Mouse (Mus musculus): Measurements from ENCODE around the gene Myo1h. TPM values are rescaled to one million over a fixed set of nuclear protein-coding genes. Genes with fewer than 3 reads are reported as not detected.
A peak's percentile ranks its signal among the peaks of the same experiment; 100 is the strongest.

Myo1h gene
- polyA plus RNA-seq (2016; fragmentation: Nextera tagmentation; extraction: Ambion mirVana): 0.40 and 0.68 TPM in 2 replicates

DNA sequence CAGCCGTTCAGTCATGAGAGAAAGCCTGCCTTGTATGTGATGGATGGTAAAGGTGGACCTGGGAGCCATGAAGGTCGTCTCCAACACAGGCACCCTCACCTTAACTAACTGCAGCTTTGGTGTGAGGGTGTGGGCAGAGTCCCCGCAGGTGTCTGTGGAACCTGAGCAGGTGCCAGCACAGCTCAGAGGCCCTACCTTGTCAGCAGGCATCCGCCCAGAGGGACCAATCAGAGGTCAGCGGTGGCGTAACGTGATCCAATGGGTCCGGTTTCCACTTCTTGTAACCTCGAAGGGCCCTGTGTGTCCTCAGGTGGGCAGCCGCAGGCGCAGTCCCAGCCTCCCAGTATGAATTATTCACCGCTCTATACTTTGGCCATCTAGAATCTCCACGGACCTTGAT lies at the start of gene Myo1h:
Myo1h (plus strand) TSS at position 293 of the 400 bp plus-strand sequence.
- Histone ChIP-seq H3K4me2 (replicated peaks) (no peak within 1 kb of the TSS), H3K27me3 (peaks cover 89% of the 10 kb centered on the region), H3K4me1 (peaks cover 27% of the 10 kb centered on the region), H3K4me3 (no peak within 1 kb of the TSS), H3K9ac (replicated peaks) (no peak within 1 kb of the TSS), H3K36me3 (no peaks in the 10 kb centered on the region), H3K27ac (replicated peaks) (no peak within 1 kb of the TSS; the same call in 1 of the 2 replicates), H3K9me3 (no peaks in the 10 kb centered on the region)
- WGBS: 56% methylated on average over 13 of the region's 13 CpGs
- ATAC-seq (ENCODE audit: low FRiP score, low read depth): no peak

GRCm38 (mm10) chr5:114239737-114240136 lies 49.2 kb upstream of the Myo1h start:
- peaks cover 15% of the 10 kb centered on the region for H3K27me3 ChIP-seq
- ATAC-seq (ENCODE audit: low FRiP score, low read depth): no peak
- no peak overlapping the region for H3K4me2 ChIP-seq (replicated peaks)
- no peak overlapping the region for H3K27ac ChIP-seq (replicated peaks)
- WGBS: 48% methylated on average over 14 of the region's 14 CpGs
- no peak overlapping the region for H3K4me3 ChIP-seq
- H3K36me3 ChIP-seq: no peaks in the 10 kb centered on the region
- no peak overlapping the region for H3K9ac ChIP-seq (replicated peaks)
- 0 out of 2 replicates have a peak, but pooled peaks cover 3% of the 10 kb centered on the region for H3K4me1 ChIP-seq
- no peaks in the 10 kb centered on the region for H3K9me3 ChIP-seq

GRCm38 (mm10) chr5:114246465-114246864 lies 42.5 kb upstream of the Myo1h start:
- Histone ChIP-seq H3K4me3 (no peak overlapping the region), H3K9ac (replicated peaks) (no peak overlapping the region), H3K36me3 (no peaks in the 10 kb centered on the region), H3K27ac (replicated peaks) (no peak overlapping the region), H3K9me3 (no peaks in the 10 kb centered on the region), H3K27me3 (peaks cover 60% of the 10 kb centered on the region), H3K4me1 (peaks cover 10% of the 10 kb centered on the region; the same call in 1 of the 2 replicates), H3K4me2 (replicated peaks) (no peak overlapping the region)
- ATAC-seq (ENCODE audit: low FRiP score, low read depth): no peak
- 86% methylated on average over 7 of the region's 7 CpGs for WGBS

- no peak overlapping the region for H3K4me3 ChIP-seq
- WGBS: 15% methylated on average over 14 of the region's 14 CpGs
- peak; percentile 52; the same call in 1 of the 2 replicates for ATAC-seq (ENCODE audit: low FRiP score, low read depth)
Observed at GRCm38 (mm10) chr5:114248174-114248589, 40.8 kb upstream of the Myo1h start.

GRCm38 (mm10) chr5:114259495-114259894 lies 29.5 kb upstream of the Myo1h start:
- no peak overlapping the region for H3K27ac ChIP-seq (replicated peaks)
- peaks cover 8% of the 10 kb centered on the region; the same call in 1 of the 2 replicates for H3K4me1 ChIP-seq
- no peak overlapping the region for H3K4me2 ChIP-seq (replicated peaks)
- no peak for ATAC-seq (ENCODE audit: low FRiP score, low read depth)
- H3K27me3 ChIP-seq: peaks cover 26% of the 10 kb centered on the region
- no peaks in the 10 kb centered on the region for H3K9me3 ChIP-seq
- no peak overlapping the region for H3K9ac ChIP-seq (replicated peaks)
- 84% methylated on average over 10 of the region's 10 CpGs for WGBS
- H3K36me3 ChIP-seq: peaks cover 23% of the 10 kb centered on the region
- no peak overlapping the region for H3K4me3 ChIP-seq

More at GRCm38 (mm10) chr5:114248174-114248589, 40.8 kb upstream of the Myo1h start:
- Histone ChIP-seq H3K4me2 (replicated peaks) (peak overlapping the region; percentile 39), H3K4me1 (peaks cover 10% of the 10 kb centered on the region; the same call in 1 of the 2 replicates), H3K36me3 (no peaks in the 10 kb centered on the region), H3K27me3 (peaks cover 75% of the 10 kb centered on the region), H3K9me3 (no peaks in the 10 kb centered on the region), H3K9ac (replicated peaks) (no peak overlapping the region), H3K27ac (replicated peaks) (no peak overlapping the region)

GRCm38 (mm10) chr5:114261494-114261893 lies 27.5 kb upstream of the Myo1h start:
- peaks cover 16% of the 10 kb centered on the region; the same call in 1 of the 2 replicates for H3K4me1 ChIP-seq
- ATAC-seq (ENCODE audit: low FRiP score, low read depth): no peak
- no peak overlapping the region for H3K4me3 ChIP-seq
- no peak overlapping the region for H3K27ac ChIP-seq (replicated peaks)
- H3K9me3 ChIP-seq: no peaks in the 10 kb centered on the region
- H3K9ac ChIP-seq (replicated peaks): no peak overlapping the region
- peaks cover 16% of the 10 kb centered on the region for H3K36me3 ChIP-seq
- H3K27me3 ChIP-seq: peaks cover 28% of the 10 kb centered on the region
- H3K4me2 ChIP-seq (replicated peaks): no peak overlapping the region

DNA sequence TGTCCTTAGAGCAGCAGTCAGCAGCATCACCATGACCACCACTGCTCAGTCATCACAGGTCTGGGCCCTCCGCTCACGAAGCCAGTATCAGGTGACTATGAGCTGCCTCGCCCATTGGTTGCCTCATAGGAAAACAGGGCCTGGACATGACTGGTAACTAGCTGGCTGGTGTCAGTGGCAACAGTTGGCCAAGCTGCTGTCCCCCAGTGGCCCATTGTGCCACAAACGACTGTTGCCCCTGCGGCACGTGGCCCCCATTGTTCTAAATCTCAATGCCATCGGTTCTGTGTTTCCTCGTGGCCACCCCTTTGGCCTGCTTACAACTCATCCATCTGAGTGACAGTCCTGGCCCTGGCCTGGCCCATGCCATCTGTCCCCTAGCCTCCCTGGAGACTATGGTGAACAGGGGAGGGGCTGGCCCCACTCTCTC lies 24.9 kb upstream of the Myo1h start:
- no peak overlapping the region for H3K4me3 ChIP-seq
- ATAC-seq (ENCODE audit: low FRiP score, low read depth): peak; percentile 83; the same call in 1 of the 2 replicates
- 61% methylated on average over 8 of the region's 8 CpGs for WGBS
- H3K27ac ChIP-seq (replicated peaks): no peak overlapping the region
- no peaks in the 10 kb centered on the region for H3K9me3 ChIP-seq
- peaks cover 25% of the 10 kb centered on the region for H3K4me1 ChIP-seq
- no peak overlapping the region for H3K4me2 ChIP-seq (replicated peaks)
- no peak overlapping the region for H3K9ac ChIP-seq (replicated peaks)
- H3K36me3 ChIP-seq: peaks cover 9% of the 10 kb centered on the region; the same call in 1 of the 2 replicates
- peaks cover 48% of the 10 kb centered on the region for H3K27me3 ChIP-seq

DNA sequence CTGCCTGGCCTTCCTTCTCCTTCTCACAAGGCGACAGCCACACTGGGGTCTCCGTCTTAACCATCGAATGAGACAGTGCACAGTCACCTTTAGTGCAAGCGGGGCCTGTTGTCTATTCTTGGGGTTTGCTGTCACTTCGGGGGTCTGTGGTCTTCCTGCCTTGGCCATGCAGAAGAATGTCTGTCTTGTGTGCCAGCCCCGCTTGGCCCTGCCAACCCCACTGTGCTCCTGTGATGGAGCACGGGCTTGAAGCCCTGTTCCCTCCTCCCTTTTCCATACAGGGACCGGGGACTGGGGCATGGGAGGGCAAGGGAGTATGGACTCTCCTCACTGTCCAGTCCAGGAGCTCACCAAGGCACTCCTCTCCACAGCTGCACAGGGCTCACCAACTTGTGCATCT lies 24.2 kb upstream of the Myo1h start:
- no peak overlapping the region for H3K4me3 ChIP-seq
- no peak for ATAC-seq (ENCODE audit: low FRiP score, low read depth)
- H3K9me3 ChIP-seq: no peaks in the 10 kb centered on the region
- H3K36me3 ChIP-seq: peaks cover 9% of the 10 kb centered on the region; the same call in 1 of the 2 replicates
- WGBS: 89% methylated on average over 8 of the region's 8 CpGs
- peaks cover 32% of the 10 kb centered on the region for H3K4me1 ChIP-seq
- H3K4me2 ChIP-seq (replicated peaks): no peak overlapping the region
- H3K27me3 ChIP-seq: peaks cover 56% of the 10 kb centered on the region
- no peak overlapping the region for H3K9ac ChIP-seq (replicated peaks)
- no peak overlapping the region for H3K27ac ChIP-seq (replicated peaks)

- WGBS: 29% methylated on average over 7 of the region's 7 CpGs
- H3K4me2 ChIP-seq (replicated peaks): no peak overlapping the region
- H3K27ac ChIP-seq (replicated peaks): no peak overlapping the region
- peaks cover 94% of the 10 kb centered on the region for H3K27me3 ChIP-seq
- ATAC-seq (ENCODE audit: low FRiP score, low read depth): no peak
- H3K4me3 ChIP-seq: no peak overlapping the region
- no peaks in the 10 kb centered on the region for H3K36me3 ChIP-seq
- H3K9me3 ChIP-seq: no peaks in the 10 kb centered on the region
- peaks cover 50% of the 10 kb centered on the region for H3K4me1 ChIP-seq
- no peak overlapping the region for H3K9ac ChIP-seq (replicated peaks)
Observed at GRCm38 (mm10) chr5:114268646-114269045, 20.3 kb upstream of the Myo1h start.

DNA sequence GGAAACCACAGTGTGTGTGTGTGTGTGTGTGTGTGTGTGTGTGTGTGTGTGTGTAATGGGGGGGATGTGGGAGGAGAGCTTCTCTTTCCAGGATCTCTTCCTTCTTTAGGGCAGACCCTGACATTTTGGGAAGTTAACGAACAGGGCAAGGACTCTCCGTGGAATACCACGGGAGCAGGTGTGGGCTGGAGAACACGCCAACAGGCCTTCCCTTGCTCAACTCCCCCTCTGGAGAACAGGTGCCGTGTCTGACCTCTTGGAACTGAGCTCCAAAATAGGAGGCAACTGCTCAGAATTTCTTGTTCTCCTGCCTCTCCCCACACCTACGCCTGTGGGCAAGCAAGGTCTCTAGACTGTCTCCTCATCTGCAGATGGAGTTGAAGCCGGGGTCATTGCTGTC lies 19.5 kb upstream of the Myo1h start:
- H3K4me1 ChIP-seq: peaks cover 51% of the 10 kb centered on the region
- no peaks in the 10 kb centered on the region for H3K9me3 ChIP-seq
- no peak overlapping the region for H3K4me2 ChIP-seq (replicated peaks)
- H3K27me3 ChIP-seq: peaks cover 98% of the 10 kb centered on the region
- H3K36me3 ChIP-seq: no peaks in the 10 kb centered on the region
- H3K9ac ChIP-seq (replicated peaks): no peak overlapping the region
- no peak for ATAC-seq (ENCODE audit: low FRiP score, low read depth)
- 71% methylated on average over 7 of the region's 7 CpGs for WGBS
- no peak overlapping the region for H3K4me3 ChIP-seq
- no peak overlapping the region for H3K27ac ChIP-seq (replicated peaks)

GRCm38 (mm10) chr5:114269984-114270383 lies 19.0 kb upstream of the Myo1h start:
- 0 out of 2 replicates have a peak overlapping the region, but pooled peaks have one; percentile 6 for H3K27ac ChIP-seq (replicated peaks)
- peaks cover 99% of the 10 kb centered on the region for H3K27me3 ChIP-seq
- H3K9ac ChIP-seq (replicated peaks): no peak overlapping the region
- peak overlapping the region; percentile 17; the same call in 1 of the 2 replicates for H3K4me2 ChIP-seq (replicated peaks)
- ATAC-seq (ENCODE audit: low FRiP score, low read depth): no peak
- no peak overlapping the region for H3K4me3 ChIP-seq
- no peaks in the 10 kb centered on the region for H3K36me3 ChIP-seq
- 16% methylated on average over 12 of the region's 12 CpGs for WGBS
- H3K4me1 ChIP-seq: peaks cover 51% of the 10 kb centered on the region
- H3K9me3 ChIP-seq: no peaks in the 10 kb centered on the region

DNA sequence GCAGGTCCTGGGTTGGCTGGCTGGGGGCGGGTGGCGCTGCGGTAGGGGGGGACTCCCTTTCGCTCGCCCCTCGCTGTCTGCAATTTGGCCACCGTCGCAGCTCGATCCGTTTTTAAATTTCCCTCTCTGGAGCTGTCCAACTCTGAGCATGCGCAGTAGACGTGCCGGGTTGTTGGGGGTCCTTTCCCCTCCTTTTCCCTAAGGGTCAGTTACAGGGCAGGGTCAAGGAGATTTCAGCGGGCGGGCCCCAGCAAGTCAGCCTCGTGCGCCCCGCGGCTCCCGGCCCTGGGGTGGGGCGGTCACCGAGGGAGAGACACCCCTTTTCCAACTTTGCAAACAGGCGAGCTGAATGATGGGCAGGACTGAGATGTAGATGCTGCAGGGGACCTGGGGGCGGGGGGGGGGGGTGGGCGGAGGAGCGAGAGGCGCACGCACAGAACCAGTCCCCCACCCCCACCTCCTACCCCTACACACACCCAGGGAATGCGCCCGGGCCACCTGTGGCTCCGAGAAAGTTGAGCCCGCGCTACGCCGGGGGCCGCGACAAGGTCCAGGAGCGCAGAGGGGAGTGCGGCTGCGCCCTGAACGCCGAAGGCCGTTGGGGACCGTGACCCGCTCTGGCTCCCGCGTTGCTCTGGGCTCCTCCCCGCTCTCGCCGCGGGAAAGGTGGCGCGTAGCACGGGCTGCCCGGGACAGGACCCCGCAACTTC lies 15.1 kb upstream of the Myo1h start, which contains the start of gene Foxn4:
Foxn4 (minus strand) TSS at position 115 of the 710 bp plus-strand sequence.
- peaks cover 100% of the 10 kb centered on the region for H3K27me3 ChIP-seq
- peaks cover 61% of the 10 kb centered on the region for H3K4me1 ChIP-seq
- no peaks in the 10 kb centered on the region for H3K36me3 ChIP-seq
- H3K9me3 ChIP-seq: no peaks in the 10 kb centered on the region
- no peak within 1 kb of the TSS for H3K27ac ChIP-seq (replicated peaks)
- WGBS: under 1% methylated on average over 50 of the region's 56 CpGs
- H3K4me3 ChIP-seq: peak within 1 kb of the TSS; percentile 44
- ATAC-seq (ENCODE audit: low FRiP score, low read depth): peak; percentile 41
- peak within 1 kb of the TSS; percentile 77 for H3K4me2 ChIP-seq (replicated peaks)
- H3K9ac ChIP-seq (replicated peaks): peak within 1 kb of the TSS; percentile 47
